Mouse (Mus musculus): ENCODE results near the gene Jund. TPM values are rescaled to one million over a fixed set of nuclear protein-coding genes. Genes with fewer than 3 reads are reported as not detected.

Gene Jund
- total RNA-seq, 2 experiments from 2014 or later, result 185 to 195 TPM

DNA sequence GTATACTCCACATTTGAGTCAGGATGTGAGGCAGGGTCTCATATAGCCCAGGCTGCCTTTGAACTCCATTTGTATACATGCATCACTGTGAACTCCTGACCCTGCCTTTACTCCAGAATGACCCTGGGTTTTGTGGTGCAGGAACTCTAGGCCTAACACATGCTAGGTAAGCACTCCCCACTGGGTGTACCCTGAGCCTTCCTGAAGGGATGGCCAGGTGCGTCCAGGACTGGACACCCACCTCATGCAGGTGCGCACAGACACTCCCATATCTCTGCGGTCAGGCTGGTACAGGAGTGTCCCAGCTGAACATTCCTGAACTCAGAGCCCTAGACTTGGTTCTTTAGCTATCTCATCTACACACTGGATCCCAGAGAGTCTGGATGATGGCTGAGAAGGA is 24.6 kb upstream of the Jund start:
- no peak for DNase-seq (ENCODE audit: low spot score in 2 of 2)

DNA sequence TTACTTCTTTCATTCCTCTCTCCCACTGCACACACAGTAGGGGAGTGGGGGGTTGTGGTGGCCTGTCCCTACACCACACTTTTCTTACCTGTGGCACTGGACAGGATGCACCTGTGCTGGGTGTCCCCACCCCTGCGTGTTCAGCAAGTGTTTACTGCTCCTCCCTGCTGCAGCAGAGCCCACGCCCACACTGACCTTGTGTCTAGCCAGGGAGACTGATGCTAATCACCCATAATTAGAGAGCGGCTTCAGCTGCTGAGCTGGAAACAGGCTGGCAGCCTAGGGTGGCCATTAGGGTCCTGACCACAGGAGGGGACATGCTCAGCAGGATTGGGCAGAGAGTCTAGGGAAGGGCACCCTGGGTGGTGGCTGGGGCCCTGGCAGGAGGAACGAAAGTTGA is 24.0 kb upstream of the Jund start:
- no peak for DNase-seq (ENCODE audit: low spot score in 2 of 2)

GRCm38 (mm10) chr8:70675336-70675735 is 23.4 kb upstream of the Jund start:
- no peak for DNase-seq (ENCODE audit: low spot score in 2 of 2)

DNA sequence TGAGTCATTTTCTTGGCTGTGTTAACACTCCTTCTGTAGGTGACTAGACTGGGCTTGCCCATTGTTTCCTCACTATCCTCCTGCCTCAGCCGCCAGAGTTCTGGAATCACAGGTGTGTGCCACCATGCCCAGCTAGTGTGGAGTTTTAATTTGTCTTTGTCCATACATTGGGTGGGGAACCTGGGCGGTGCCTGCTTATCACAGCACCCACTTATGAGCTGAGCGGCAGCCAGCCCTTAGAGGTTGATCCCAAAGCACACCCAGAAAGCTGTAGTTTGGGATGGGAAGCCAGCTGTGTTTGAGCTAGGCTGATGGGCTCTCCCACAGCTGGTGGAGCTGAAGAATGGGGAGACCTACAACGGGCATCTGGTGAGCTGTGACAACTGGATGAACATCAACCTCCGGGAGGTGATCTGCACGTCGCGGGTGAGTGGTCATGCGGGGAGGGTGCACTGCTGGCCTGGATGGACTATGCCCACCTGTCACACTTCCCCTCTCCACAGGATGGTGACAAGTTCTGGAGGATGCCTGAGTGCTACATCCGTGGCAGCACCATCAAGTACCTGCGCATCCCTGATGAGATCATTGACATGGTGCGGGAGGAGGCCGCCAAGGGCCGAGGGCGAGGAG is 21.2 kb upstream of the Jund start:
- DNase-seq (ENCODE audit: low spot score in 2 of 2), result no peak

DNA sequence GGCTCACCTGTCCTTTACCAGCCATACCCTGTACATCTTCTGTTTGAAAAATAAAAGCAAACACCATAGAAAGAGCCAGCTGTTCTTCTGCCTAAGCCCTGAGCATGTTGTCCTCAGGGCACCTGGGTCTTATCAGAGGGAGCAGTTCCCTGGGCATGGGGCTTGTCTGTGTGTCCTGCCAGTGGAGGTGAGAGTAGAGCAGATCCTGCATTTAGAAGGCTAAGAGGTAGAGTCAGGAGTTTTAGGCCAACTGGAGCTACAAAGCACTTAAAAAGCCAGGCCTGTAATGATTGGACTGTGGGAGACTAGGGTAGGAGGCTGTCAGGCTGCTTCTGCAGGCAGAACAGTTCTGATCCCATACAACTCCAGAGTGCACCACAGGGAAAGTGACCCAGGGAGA is 20.1 kb upstream of the Jund start:
- DNase-seq (ENCODE audit: low spot score in 2 of 2), result no peak

GRCm38 (mm10) chr8:70679404-70679803 is 19.3 kb upstream of the Jund start:
- no peak for DNase-seq (ENCODE audit: low spot score in 2 of 2)

DNA sequence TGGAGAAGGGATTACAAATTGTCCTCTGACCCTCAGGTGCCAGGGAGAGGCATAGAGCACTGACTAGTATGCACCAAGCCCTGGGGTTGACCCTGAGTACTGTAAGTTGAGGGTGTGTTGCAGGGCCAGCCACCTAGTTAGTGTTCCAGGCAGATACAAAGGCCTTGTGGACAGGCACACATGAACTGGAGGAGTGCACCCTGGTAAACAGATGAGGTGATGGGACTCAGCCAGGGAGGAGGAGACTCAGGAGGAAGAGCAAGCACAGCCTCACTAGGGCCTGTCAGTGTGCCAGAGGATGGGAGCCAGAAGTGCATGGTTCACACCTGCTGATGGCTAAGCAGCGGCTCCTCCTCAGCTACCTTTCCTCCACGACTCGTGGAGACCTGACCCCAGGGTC is 18.7 kb upstream of the Jund start:
- no peak for DNase-seq (ENCODE audit: low spot score in 2 of 2)

DNA sequence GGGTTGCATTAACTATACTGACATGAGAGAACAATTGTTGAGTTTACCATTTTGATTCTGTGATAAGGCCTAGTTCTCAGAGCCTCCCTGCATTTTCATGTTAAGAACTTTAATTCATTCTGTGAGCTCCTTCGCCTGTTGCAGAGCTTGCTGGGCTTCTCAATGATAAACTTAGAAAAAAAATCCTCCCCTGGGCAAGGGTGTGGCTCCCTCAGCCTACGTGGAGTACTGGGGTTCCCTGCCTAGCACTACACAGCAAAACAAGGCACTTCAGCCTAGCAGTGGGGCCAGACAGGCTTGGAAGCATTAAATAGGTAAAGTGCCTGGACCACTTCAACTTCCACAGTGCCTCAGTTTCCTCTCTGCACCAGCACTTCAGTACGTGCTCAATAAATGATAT is 17.3 kb upstream of the Jund start:
- no peak for DNase-seq (ENCODE audit: low spot score in 2 of 2)

DNA sequence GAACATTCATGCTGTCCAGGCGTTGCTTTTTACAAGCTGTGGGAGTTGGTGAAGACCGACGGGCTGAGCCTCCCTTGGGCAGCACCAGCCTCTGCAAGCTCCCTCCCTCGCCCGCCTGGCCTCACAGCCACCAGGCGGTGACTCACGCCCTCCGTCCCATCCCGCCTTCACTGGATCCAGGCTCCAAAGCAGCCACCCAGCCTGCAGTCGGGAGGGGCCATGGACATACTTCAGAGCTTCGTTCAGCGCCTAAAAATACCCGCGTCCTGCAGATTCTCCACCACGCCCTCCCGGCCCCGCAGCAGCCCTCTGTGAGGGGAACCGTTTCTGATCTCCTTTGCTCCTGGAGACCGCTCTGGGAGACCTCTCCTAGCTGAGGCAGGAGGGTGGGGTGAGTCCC is 16.6 kb upstream of the Jund start:
- DNase-seq (ENCODE audit: low spot score in 2 of 2), result peak; percentile 54 to 61

DNA sequence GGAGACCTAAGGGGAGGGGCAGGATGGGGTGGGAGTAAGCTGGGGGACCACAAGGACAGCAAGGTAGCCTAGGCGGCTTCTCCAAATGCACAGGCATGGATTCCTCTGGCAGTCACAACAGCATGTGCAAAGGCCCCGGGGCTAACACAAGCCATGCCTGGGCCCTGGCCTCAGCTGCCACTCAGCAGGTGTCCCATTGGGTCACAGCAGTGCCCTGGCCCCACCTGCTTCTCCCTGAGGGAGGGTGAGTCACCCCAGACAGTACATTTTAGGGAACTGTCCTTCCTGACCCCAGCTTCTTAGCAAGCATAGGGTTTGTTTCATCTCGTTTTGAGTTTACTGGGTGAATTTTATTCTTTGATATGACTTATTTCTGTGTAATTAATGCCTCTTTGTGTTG is 16.1 kb upstream of the Jund start:
- DNase-seq (ENCODE audit: low spot score in 2 of 2), result no peak

GRCm38 (mm10) chr8:70684291-70684690 is 14.5 kb upstream of the Jund start:
- no peak for DNase-seq (ENCODE audit: low spot score in 2 of 2)

GRCm38 (mm10) chr8:70687576-70687975 is 11.2 kb upstream of the Jund start:
- peak in 1 of 2 experiments; percentile 57 for DNase-seq (ENCODE audit: low spot score in 2 of 2)

DNA sequence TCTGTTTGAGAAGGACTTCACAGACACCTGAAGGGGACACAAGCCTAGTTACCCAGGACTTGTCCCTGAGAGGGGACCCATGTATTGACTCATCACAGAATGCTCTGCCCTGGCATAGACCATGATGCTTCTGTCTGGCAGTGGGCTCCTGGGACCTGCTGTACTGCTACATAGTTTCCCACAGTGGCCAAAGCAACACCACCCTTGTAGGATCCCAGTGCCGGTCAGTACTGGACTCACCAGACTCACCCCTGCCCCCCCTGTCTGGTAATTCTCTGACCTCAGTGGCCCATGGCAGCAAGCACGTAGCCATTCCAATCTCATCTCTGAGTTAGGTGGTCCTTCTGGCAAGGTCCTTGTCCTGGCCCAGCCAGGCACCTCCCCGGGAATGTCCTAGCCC is 10.6 kb upstream of the Jund start:
- no peak for DNase-seq (ENCODE audit: low spot score in 2 of 2)

GRCm38 (mm10) chr8:70689892-70690390 is 8.8 kb upstream of the Jund start:
- DNase-seq (ENCODE audit: low spot score in 2 of 2), result no peak

DNA sequence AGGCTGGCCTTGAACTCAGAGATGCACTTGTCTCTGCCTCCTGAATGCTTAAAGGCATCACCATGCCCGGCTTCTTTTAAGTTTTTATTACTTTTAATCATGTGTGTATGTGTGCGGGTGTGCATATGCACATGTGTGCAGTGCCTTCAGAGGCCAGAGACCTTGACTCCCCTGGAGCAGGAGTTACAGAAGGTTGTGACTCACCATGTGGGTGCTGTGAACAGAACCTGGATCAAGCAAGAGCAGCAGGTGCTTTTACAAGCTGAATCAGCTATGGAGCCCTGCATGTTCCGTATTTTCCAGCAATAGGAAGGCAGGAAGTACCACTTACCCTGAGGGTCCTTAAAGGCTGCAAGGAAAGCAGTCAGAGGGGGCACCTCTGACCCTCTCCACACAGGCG is 7.5 kb upstream of the Jund start:
- no peak for DNase-seq (ENCODE audit: low spot score in 2 of 2)

DNA sequence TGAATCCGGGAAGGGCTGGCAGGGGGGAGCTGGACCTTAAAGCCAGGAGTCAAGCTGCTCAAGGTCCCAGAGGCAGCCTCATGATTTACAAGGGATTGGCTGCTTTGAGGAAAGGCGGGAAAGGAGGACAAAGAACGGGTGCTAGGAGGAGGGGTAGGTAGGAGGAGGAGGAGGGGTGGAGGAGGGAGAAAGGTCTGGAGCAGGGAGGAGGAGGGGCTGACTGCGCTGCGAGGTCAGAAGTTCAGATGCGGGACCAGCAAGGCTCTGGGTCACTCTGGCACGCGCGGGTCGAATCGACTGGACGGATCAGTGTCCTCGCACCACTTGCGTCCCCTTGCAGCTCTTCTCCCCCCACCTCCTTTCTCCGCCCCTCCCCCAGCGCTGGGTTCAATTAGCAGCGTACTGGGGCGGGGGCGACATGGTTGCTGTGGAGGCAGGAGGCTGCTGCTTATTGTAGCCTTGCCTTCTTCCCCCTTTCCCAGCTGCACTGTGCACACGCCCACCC is 7.0 kb upstream of the Jund start:
- DNase-seq (ENCODE audit: low spot score in 2 of 2), result no peak

DNA sequence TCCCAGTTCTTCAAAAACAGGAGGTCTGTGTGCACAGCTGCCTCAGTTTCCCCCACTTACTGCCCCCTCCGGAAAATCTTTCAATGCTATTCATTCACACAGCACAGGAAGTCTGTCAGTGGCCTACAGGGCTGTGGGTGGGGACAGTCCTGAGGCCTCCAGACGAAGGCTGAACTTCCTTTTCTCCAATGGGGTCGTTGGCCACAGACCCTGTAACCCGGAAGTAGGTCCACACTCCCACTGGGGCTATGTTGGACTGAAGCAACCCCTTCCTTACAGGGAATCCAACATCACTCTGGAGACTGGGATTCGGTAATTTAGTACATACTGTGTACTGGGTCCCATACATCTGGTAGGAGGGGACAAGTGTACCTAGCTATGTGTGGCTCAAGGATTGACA is 5.1 kb upstream of the Jund start:
- DNase-seq (ENCODE audit: low spot score in 2 of 2), result no peak

GRCm38 (mm10) chr8:70695318-70696018 is 3.3 kb upstream of the Jund start:
- DNase-seq (ENCODE audit: low spot score in 2 of 2), result no peak

DNA sequence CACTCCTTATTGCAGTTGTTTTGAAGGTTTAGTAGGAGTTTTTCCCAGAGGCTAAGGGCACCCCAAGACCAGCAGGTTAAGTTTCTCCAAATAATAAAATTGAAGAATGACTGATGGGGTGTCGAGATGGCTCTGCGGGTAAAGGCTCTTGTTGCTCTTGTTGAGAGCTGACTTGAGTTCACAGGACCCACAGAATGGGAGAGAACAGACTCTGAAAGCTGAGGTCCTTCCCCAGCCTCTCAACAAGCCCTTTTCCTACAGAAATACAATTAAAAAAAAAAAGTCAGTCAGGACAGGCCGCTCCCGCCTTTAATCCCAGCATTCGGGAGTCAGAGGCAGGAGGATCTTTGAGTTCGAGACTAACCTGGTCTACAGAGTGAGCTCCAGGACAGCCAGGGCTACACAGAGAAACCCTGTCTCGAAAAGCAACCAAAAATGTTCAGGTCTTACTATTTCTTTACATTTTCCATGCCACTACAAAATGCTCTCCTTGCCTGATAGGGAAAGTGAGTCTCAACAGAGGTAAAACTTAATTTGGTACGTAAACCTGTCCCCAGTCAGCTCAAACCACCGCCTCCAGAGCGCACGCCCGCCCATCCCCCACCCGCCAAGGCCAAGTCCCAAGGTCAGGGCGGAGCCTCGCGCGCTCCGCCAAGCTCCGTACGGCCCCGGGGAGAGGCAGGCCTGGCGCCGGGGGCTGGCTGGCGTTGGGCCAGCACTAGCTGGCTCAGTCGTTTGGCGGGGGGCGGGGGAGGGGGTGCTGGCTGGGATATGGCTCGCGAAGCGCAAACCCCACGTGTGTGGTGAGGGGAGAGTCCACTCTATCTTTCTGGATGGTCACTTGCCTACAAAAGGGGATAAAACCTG is 2.5 kb upstream of the Jund start:
- DNase-seq (ENCODE audit: low spot score in 2 of 2), result peak; percentile 61 to 65

- DNase-seq (ENCODE audit: low spot score in 2 of 2), result no peak
Observed at GRCm38 (mm10) chr8:70696946-70697345, 1.8 kb upstream of the Jund start.

DNA sequence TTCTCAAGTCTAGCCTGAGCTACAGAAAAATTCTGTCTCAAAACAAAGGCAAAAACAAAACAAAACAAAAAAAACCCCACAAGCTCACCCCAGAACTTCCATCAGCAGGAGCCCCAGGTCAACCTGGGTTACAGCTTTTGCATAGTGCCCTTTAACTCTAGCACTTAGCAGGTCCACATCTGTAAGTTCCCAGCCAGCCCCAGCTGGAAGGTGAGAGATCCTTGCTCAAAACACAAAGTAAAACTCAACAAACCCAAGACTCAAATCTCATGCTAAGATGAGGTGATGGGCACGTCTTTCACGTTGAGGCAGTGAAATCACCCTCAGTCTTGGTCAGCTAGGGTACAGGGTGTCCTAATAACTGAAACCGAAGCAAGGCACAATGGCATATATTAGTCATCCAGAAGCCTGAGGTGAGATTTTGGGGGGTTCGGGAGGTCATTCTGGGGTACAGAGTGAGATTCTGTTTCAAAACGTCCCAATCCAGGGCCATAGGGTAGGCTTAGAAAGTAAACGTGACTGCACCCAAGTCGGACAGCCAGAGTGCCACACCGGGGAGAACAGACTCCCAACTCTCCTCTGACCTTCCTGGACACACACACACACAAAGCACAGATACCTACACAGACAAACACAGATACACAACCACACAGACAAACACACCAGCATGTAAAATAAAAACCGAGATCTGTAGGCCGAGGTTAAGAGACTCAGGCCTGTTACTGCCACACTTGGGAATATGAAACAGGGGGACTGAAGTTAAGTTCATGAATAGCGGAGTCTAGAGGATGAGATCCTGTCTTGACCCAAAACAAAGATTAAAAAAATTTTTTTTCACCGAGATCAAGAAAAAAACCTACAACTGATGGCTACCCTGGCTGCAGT is 1.1 kb upstream of the Jund start:
- DNase-seq (ENCODE audit: low spot score in 2 of 2), result no peak

Data from adrenal gland, postnatal 4 days (tissue).